Mouse (Mus musculus): Measurements from ENCODE around the gene Hmcn2. TPM values are rescaled to one million over a fixed set of nuclear protein-coding genes. Genes with fewer than 3 reads are reported as not detected.

Hmcn2 gene
- total and polyA plus RNA-seq, 2 experiments from 2014 or later: 0.54 to 0.68 TPM

DNA sequence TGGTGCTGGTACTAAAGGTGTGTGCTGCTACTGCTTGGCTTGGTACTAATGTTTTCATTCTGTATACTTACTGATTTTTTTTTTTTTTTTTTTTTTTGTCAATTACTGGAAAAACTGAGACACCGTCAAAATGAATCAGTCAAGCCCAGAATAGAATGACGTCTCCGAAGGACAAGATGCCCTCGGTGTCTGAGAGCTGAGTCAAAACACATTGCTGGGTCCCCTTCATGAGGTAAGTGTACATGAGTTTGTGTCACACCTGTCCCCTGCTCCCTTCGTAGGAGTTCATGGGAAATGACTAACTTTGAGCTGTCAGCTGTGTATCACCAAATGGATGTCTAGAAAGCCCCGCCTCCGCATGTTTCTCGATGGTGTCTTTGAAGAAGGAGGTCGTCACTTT is 11.0 kb upstream of the Hmcn2 start:
- Histone ChIP-seq H3K4me2 (ENCODE audit: low read depth, low read length) (no peak overlapping the region), H3K4me1 (ENCODE audit: insufficient read depth, low read length) (no peaks in the 10 kb centered on the region), H3K27me3 (ENCODE audit: insufficient read depth, low read length) (no peaks in the 10 kb centered on the region), H3K9me3 (ENCODE audit: low read length) (no peaks in the 10 kb centered on the region), H3K36me3 (ENCODE audit: insufficient read depth, low read length) (no peaks in the 10 kb centered on the region), H3K27ac (no peak overlapping the region), H3K9ac (replicated peaks; ENCODE audit: low read length) (no peak overlapping the region), H3K4me3 (ENCODE audit: low read length) (no peak overlapping the region)
- no peak for ATAC-seq
- no peak for TF ChIP-seq CTCF (IDR thresholded peaks at IDR 0.05; ENCODE audit: low read depth)
- no peak for DNase-seq (ENCODE audit: low spot score)
- WGBS: 83% methylated on average over 9 of the region's 9 CpGs

DNA sequence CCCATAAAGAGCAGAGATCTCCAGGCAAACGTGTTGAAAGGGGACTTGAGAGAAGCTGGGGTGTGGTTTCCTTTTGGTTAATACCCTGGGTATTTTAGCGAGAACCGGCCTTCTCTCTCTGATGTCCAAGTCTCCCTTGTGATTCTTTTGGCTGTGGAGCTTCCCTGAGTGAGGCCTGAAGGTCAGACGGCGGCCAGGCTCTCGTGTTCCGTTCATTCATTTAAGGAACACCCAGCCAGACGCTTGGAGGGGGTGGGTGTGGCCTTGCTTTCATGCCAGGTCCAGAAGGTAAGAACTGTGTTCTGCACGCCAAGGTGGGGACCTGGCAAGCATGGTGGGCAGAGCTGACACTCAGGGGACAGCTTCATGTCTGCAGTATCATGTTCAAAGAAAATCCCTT is 10.0 kb upstream of the Hmcn2 start:
- ATAC-seq: no peak
- no peaks in the 10 kb centered on the region for H3K27me3 ChIP-seq (ENCODE audit: insufficient read depth, low read length)
- 74% methylated on average over 9 of the region's 9 CpGs for WGBS
- H3K4me3 ChIP-seq (ENCODE audit: low read length): no peak overlapping the region
- no peak for TF ChIP-seq CTCF (IDR thresholded peaks at IDR 0.05; ENCODE audit: low read depth)
- no peak overlapping the region for H3K4me2 ChIP-seq (ENCODE audit: low read depth, low read length)
- no peaks in the 10 kb centered on the region for H3K36me3 ChIP-seq (ENCODE audit: insufficient read depth, low read length)
- no peaks in the 10 kb centered on the region for H3K4me1 ChIP-seq (ENCODE audit: insufficient read depth, low read length)
- H3K27ac ChIP-seq: no peak overlapping the region
- no peaks in the 10 kb centered on the region for H3K9me3 ChIP-seq (ENCODE audit: low read length)
- H3K9ac ChIP-seq (replicated peaks; ENCODE audit: low read length): no peak overlapping the region
- DNase-seq (ENCODE audit: low spot score): no peak

- DNase-seq (ENCODE audit: low spot score) (no peak), ATAC-seq (no peak)
- H3K9ac ChIP-seq (replicated peaks; ENCODE audit: low read length): no peak overlapping the region
- H3K27me3 ChIP-seq (ENCODE audit: insufficient read depth, low read length): no peaks in the 10 kb centered on the region
- no peaks in the 10 kb centered on the region for H3K9me3 ChIP-seq (ENCODE audit: low read length)
- H3K4me1 ChIP-seq (ENCODE audit: insufficient read depth, low read length): no peaks in the 10 kb centered on the region
- TF ChIP-seq CTCF (IDR thresholded peaks at IDR 0.05; ENCODE audit: low read depth): no peak
- no peak overlapping the region for H3K27ac ChIP-seq
- no peak overlapping the region for H3K4me3 ChIP-seq (ENCODE audit: low read length)
- no peak overlapping the region for H3K4me2 ChIP-seq (ENCODE audit: low read depth, low read length)
- no peaks in the 10 kb centered on the region for H3K36me3 ChIP-seq (ENCODE audit: insufficient read depth, low read length)
- WGBS: 74% methylated on average over 22 of the region's 22 CpGs
Observed at GRCm38 (mm10) chr2:31304801-31305665, 9.2 kb upstream of the Hmcn2 start.

GRCm38 (mm10) chr2:31305684-31306083 is 8.5 kb upstream of the Hmcn2 start:
- Histone ChIP-seq H3K27me3 (ENCODE audit: insufficient read depth, low read length) (no peaks in the 10 kb centered on the region), H3K4me2 (ENCODE audit: low read depth, low read length) (no peak overlapping the region), H3K27ac (no peak overlapping the region), H3K4me1 (ENCODE audit: insufficient read depth, low read length) (no peaks in the 10 kb centered on the region), H3K9me3 (ENCODE audit: low read length) (no peaks in the 10 kb centered on the region), H3K9ac (replicated peaks; ENCODE audit: low read length) (no peak overlapping the region), H3K4me3 (ENCODE audit: low read length) (no peak overlapping the region), H3K36me3 (ENCODE audit: insufficient read depth, low read length) (no peaks in the 10 kb centered on the region)
- TF ChIP-seq CTCF (IDR thresholded peaks at IDR 0.05; ENCODE audit: low read depth): peak; percentile 64
- WGBS: 41% methylated on average over 4 of the region's 4 CpGs
- no peak for ATAC-seq
- DNase-seq (ENCODE audit: low spot score): peak; percentile 33

DNA sequence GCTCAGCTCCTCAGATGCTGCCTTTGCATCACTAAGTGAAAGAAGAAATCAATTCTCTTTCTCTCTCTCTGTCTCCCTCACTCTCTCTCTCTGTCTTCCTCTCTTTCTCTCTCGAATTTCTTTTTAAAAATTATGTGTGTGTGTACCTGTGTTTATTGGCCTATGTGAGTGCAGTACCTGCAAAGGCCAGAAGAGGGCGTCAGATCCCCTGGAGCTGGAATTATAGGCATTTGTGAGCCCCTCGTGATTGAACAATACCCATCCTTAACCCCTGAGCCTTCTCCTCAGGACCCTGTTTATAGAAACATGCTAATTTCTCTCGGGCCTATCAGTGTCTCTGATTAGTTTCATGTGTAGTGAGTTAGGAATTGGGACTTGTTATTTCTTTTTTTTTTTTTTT is 6.0 kb upstream of the Hmcn2 start:
- H3K4me1 ChIP-seq (ENCODE audit: insufficient read depth, low read length): no peaks in the 10 kb centered on the region
- H3K36me3 ChIP-seq (ENCODE audit: insufficient read depth, low read length): no peaks in the 10 kb centered on the region
- ATAC-seq: no peak
- 65% methylated on average over 4 of the region's 4 CpGs for WGBS
- no peak overlapping the region for H3K4me3 ChIP-seq (ENCODE audit: low read length)
- H3K9me3 ChIP-seq (ENCODE audit: low read length): no peaks in the 10 kb centered on the region
- H3K27me3 ChIP-seq (ENCODE audit: insufficient read depth, low read length): peaks cover 2% of the 10 kb centered on the region; the same call in 1 of the 2 replicates
- DNase-seq (ENCODE audit: low spot score): no peak
- H3K4me2 ChIP-seq (ENCODE audit: low read depth, low read length): no peak overlapping the region
- no peak overlapping the region for H3K27ac ChIP-seq
- no peak overlapping the region for H3K9ac ChIP-seq (replicated peaks; ENCODE audit: low read length)
- peak; percentile 43 for TF ChIP-seq CTCF (IDR thresholded peaks at IDR 0.05; ENCODE audit: low read depth)

DNA sequence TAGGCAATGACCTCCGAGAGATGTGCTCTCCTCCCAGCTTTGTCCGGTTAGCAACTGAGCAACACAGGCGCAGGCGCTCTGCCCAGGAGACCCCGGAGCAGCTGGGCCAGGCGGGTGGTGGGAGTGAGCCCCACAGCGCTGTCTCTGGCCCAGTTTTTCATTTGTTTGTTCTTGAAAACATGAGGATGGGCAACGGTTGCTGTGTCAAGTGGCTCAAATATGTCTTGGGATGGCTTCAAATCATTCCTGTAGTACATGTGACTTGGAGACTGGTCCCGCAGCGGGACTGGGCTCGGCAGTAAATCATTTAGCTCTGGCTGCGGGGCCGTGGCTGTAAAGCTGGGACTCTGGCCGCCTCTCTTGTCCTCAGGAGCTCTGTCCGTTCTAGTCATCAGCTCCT is 4.7 kb upstream of the Hmcn2 start:
- Histone ChIP-seq H3K36me3 (ENCODE audit: insufficient read depth, low read length) (no peaks in the 10 kb centered on the region), H3K4me2 (ENCODE audit: low read depth, low read length) (no peak overlapping the region), H3K9ac (replicated peaks; ENCODE audit: low read length) (no peak overlapping the region), H3K4me3 (ENCODE audit: low read length) (no peak overlapping the region), H3K27me3 (ENCODE audit: insufficient read depth, low read length) (peaks cover 14% of the 10 kb centered on the region), H3K27ac (no peak overlapping the region), H3K9me3 (ENCODE audit: low read length) (no peaks in the 10 kb centered on the region), H3K4me1 (ENCODE audit: insufficient read depth, low read length) (no peaks in the 10 kb centered on the region)
- DNase-seq (ENCODE audit: low spot score): no peak
- TF ChIP-seq CTCF (IDR thresholded peaks at IDR 0.05; ENCODE audit: low read depth): no peak
- 59% methylated on average over 15 of the region's 15 CpGs for whole genome bisulfite sequencing
- no peak for ATAC-seq

DNA sequence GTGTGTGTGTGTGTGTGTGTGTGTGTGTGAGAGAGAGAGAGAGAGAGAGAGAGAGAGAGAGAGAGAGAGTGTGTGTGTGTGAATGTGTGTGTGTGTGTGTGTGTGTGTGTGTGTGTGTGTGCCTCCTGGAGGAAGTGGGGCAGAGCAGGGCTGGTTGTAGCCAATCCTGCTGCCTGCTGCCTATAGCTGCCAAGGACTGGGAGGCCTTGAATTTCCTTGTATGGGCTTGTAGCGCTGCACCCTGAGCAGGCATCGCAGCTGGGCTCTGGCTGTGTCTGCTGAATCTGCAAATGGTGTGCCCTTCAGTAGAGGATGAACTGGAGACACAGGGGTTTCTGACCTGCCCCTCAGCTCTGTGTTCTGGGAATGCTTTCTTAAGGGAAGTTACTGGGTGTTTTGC is 3.9 kb downstream of the Hmcn2 start:
- 21% methylated on average over 2 of the region's 2 CpGs for whole genome bisulfite sequencing
- ATAC-seq (no peak), DNase-seq (ENCODE audit: low spot score) (no peak)
- no peak for TF ChIP-seq CTCF (IDR thresholded peaks at IDR 0.05; ENCODE audit: low read depth)
- Histone ChIP-seq H3K27me3 (ENCODE audit: insufficient read depth, low read length) (peaks cover 33% of the 10 kb centered on the region), H3K27ac (no peak overlapping the region), H3K9me3 (ENCODE audit: low read length) (no peaks in the 10 kb centered on the region), H3K9ac (replicated peaks; ENCODE audit: low read length) (no peak overlapping the region), H3K4me2 (ENCODE audit: low read depth, low read length) (no peak overlapping the region), H3K36me3 (ENCODE audit: insufficient read depth, low read length) (no peaks in the 10 kb centered on the region), H3K4me3 (ENCODE audit: low read length) (no peak overlapping the region), H3K4me1 (ENCODE audit: insufficient read depth, low read length) (no peaks in the 10 kb centered on the region)

All from hindbrain, postnatal 0 days (tissue).